Mouse (Mus musculus) limb, embryonic 12.5 days (tissue): ENCODE measurements at regions not wholly inside any gene's neighbourhood (a gene's known extent, or its start where the extent isn't known, plus 50 kb on each side); places are given as distances from the start of the nearest gene placed in this dataset.
"Not testable (repeated sequence)": the region's sequence is repeated elsewhere in the genome, so short reads cannot be mapped to it uniquely, and the experiment has no call there.

Experiments
- ATAC-seq: fragments of 200-750 bp; cut with Nextera tagmentation; 2 replicates; pipeline ENCODE4 v1.8.0; 2017; ENCODE audit warnings: low read depth, moderate TSS enrichment; ENCODE audit not compliant: insufficient number of reproducible peaks, insufficient read depth, low FRiP score, low TSS enrichment
- H3K27ac ChIP-seq: fragments of 300-500 bp; sonication (generic); 2 replicates; pipeline ENCODE4 v1.5.1; 2016; ENCODE audit warnings: mild to moderate bottlenecking, moderate library complexity
- H3K27me3 ChIP-seq: fragments of 300-500 bp; sonication (generic); 2 replicates; pipeline ENCODE4 v1.6.1; 2016; ENCODE audit warnings: mild to moderate bottlenecking, moderate library complexity
- H3K36me3 ChIP-seq: fragments of 300-500 bp; sonication (generic); 2 replicates; pipeline ENCODE4 v1.6.1; 2016; ENCODE audit warnings: mild to moderate bottlenecking, moderate library complexity
- H3K4me1 ChIP-seq: fragments of 300-500 bp; sonication (generic); replicated peaks from 2 replicates; pipeline ENCODE4 v1.6.1; 2016
- H3K4me2 ChIP-seq: fragments of 300-500 bp; sonication (generic); 2 replicates; pipeline ENCODE4 v1.6.1; 2016; ENCODE audit warnings: mild to moderate bottlenecking, moderate library complexity
- H3K4me3 ChIP-seq: fragments of 300-500 bp; sonication (generic); replicated peaks from 2 replicates; pipeline ENCODE4 v1.5.1; 2016; ENCODE audit warnings: mild to moderate bottlenecking
- H3K9ac ChIP-seq: fragments of 300-500 bp; sonication (generic); replicated peaks from 2 replicates; pipeline ENCODE4 v1.6.1; 2016; ENCODE audit warnings: mild to moderate bottlenecking, moderate library complexity
- H3K9me3 ChIP-seq: fragments of 300-500 bp; sonication (generic); 2 replicates; pipeline ENCODE4 v1.6.1; 2016; ENCODE audit warnings: mild to moderate bottlenecking, moderate library complexity
- WGBS: fragments of 180-500 bp; shearing (Covaris S2); methylation state at CpG from one replicate; pipeline ENCODE4 v1.1.7; 2016; 5-methylcytosine and 5-hydroxymethylcytosine counted together

DNA sequence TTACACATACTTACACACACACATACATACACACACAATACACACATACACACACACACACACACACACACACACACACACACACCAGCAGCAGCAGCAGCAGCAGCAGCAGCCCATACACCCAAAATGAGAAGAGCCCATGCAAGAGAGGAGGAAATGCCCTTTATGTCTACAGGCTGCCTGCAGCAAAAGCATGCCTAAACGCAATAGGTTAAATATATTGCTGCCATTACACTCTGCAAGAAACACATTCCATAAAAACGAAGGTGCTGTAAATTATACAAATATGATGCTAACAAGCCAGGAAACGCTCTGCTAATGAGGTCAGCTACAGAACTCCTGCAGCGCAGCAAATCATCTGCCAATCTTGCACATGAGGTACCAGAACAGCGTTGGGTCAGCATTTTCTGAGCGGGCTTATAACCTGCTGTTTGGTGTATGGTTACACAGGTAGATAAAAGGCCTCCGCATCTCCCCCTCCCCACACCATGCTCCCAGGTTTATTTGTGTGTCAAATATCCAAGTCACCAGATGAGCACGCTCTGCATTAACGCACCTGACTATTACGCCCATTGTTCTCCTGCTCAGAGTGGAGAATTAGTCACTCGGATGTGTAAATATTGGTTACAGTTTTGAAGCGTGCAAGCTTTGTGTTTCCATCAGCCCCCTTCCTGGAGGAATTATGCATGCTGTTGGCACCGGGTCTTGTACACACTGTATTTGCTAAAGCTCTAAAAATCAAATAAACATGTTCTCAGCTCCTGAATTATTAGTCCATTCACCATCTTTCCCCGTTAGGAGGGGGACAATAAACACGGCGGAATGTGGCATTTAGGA lies 214.0 kb upstream of the Zfp703 start:
- Histone ChIP-seq H3K4me2 (peak overlapping the region; percentile 26), H3K4me1 (peaks cover 37% of the 10 kb centered on the region), H3K27ac (no peak overlapping the region), H3K4me3 (no peak overlapping the region), H3K9ac (no peak overlapping the region), H3K9me3 (peaks cover 5% of the 10 kb centered on the region; the same call in 1 of the 2 replicates), H3K27me3 (peaks cover 16% of the 10 kb centered on the region; the same call in 1 of the 2 replicates), H3K36me3 (no peaks in the 10 kb centered on the region)
- 0 out of 2 replicates have a peak, but pooled peaks have one; percentile 43 for ATAC-seq
- WGBS: 19% methylated on average over 16 of the region's 16 CpGs

DNA sequence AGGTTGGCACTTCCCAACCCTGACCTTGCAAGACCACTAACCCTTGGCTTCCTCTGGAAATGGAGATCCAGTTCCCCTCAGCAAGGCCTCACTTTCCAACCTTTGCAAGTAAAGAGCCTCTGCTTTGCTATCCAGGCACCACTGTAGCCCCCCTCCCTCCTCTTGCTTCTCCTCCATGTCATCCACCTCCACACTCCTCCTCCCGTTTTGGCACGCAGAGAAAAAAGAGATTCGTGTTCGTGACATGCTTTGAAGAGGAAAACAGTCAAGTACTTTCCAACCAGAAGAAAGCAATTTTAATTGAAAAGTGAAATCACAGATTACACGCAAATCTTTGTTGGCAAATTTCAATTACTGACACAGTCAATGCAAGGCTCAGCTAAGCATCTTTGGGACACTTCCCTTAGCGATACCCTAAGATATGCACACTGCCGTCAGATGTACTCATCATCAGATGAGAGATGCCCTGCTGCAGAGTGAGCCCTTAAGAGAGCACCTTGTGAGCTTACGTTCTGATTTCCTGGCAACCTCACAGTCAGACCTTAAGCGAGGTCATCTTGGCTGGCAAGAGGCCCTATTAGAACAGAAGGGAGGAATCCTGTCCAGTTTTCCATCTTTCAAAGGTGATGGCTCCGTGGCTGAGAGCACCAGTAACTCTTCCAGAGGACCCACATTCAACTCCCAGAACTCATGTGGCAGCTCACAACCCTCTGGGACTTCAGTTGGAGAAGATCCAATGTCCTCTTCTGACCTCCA lies 208.5 kb upstream of the Zfp703 start:
- peaks cover 62% of the 10 kb centered on the region for H3K27me3 ChIP-seq
- ATAC-seq: no peak

DNA sequence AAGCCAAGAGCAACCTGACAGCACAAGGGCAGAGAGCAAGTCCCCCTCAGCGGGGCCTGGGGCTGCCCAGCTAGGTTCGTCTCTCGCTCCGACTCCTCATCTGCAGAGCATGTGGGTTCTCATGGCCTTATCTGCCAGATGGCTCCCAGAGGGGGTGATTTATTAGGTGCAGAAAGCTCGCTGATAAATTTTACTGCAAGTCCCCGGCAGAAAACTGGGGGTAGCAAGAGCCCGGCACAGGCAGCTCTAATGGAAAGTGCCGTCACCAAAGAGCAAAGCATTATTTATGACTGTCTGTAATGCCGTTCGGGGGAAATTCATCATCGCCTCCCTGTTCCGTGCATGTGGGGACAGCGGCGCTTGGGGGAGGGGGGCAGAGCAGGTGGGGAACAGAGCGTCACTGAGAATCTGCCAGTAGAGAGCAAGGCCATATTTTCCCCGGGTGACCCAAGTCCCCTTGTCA lies 206.7 kb upstream of the Zfp703 start:
- WGBS: 1% methylated on average over 16 of the region's 16 CpGs
- peaks cover 32% of the 10 kb centered on the region for H3K4me1 ChIP-seq
- H3K27me3 ChIP-seq: peaks cover 68% of the 10 kb centered on the region
- peak overlapping the region; percentile 26 for H3K4me3 ChIP-seq
- peak overlapping the region; percentile 58 for H3K4me2 ChIP-seq
- H3K9me3 ChIP-seq: no peaks in the 10 kb centered on the region
- no peak overlapping the region for H3K27ac ChIP-seq
- H3K9ac ChIP-seq: no peak overlapping the region; the same call in 1 of the 2 replicates
- ATAC-seq: peak; percentile 54; the same call in 1 of the 2 replicates
- H3K36me3 ChIP-seq: no peaks in the 10 kb centered on the region

More for the DNA sequence above, 208.5 kb upstream of the Zfp703 start:
- Histone ChIP-seq H3K9ac (no peak overlapping the region), H3K36me3 (no peaks in the 10 kb centered on the region), H3K27ac (no peak overlapping the region), H3K4me3 (no peak overlapping the region), H3K9me3 (no peaks in the 10 kb centered on the region), H3K4me1 (peaks cover 38% of the 10 kb centered on the region), H3K4me2 (no peak overlapping the region)
- 85% methylated on average over 10 of the region's 10 CpGs for WGBS

DNA sequence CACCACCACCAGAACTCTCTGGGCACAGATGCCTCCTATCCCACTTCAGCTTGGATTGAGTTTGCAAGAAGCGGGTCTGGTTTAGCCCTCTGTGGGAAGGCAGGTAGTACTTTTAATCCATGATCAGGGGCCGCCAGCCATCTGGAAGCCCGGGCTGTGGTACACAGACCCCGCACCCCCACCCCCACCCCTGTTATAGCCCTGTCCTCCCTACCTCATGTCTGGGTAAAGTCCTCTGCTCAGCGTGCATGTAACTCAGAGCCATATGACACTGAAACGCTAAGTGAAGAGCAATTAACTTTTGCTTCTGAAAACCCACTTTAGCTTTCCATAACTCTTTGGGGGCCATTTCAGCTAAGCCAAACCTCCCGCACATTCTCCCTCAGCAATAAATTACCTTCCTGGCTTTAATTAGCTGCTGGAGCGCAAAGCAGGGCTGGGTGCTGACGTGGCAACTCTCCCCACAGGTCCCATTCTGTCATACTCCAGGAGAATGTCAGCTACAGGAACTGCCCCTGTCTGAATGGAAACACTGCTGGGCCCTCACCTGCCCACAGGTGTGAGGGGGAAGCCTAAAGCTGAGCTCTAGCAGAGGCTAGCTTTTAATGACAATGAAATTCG lies 198.1 kb upstream of the Zfp703 start:
- Histone ChIP-seq H3K36me3 (no peaks in the 10 kb centered on the region), H3K4me3 (no peak overlapping the region), H3K9ac (no peak overlapping the region), H3K4me2 (peak overlapping the region; percentile 13), H3K9me3 (no peaks in the 10 kb centered on the region), H3K27ac (peak overlapping the region; percentile 14; the same call in 1 of the 2 replicates), H3K27me3 (peaks cover 67% of the 10 kb centered on the region), H3K4me1 (peaks cover 24% of the 10 kb centered on the region)
- 12% methylated on average over 10 of the region's 10 CpGs for WGBS
- peak; percentile 86 for ATAC-seq

DNA sequence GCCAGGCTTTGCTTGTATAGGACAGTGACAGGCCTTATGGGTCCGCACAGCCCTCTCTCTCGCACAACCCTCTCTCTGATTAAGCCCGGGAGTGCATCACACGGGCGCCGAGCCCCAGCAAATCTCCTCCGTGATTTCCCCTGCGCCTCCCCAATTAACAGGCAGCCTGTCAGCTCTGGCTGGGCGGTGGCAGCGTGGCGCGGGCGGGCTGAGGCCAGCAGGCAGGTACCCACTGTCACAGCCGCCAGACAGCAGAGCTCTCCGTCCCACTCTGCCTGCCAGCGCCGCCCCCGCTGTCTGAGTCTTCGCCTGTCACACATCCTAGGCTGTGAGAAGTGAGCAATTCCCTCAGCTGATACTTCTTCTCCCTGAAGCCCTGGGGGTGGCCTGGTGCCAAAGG lies 196.6 kb upstream of the Zfp703 start:
- Histone ChIP-seq H3K27ac (no peak overlapping the region), H3K4me1 (peaks cover 27% of the 10 kb centered on the region), H3K9ac (0 out of 2 replicates have a peak overlapping the region, but pooled peaks have one; percentile 28), H3K4me3 (0 out of 2 replicates have a peak overlapping the region, but pooled peaks have one; percentile 20), H3K27me3 (peaks cover 62% of the 10 kb centered on the region), H3K36me3 (no peaks in the 10 kb centered on the region), H3K4me2 (peak overlapping the region; percentile 40), H3K9me3 (no peaks in the 10 kb centered on the region)
- ATAC-seq: no peak
- WGBS: 17% methylated on average over 19 of the region's 19 CpGs

DNA sequence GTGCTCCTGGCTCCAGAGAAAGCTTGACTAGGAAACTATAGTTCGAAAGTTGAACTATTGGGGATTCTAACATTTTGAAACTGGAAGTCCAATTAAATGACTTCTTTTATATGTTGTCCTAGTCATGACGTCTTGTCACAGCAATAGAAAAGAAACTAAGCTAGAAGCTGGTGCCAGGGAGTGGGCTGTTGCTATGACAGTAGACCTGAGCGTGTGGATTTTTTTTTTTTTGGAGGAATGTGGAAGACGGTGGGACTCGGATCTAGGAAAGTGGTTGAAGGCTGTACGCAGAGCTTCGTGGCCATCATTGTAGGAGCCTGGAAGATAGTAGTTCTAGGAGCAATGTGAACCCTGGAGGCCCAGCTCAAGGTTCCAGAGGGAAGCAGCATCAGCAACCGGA lies 194.2 kb upstream of the Zfp703 start:
- ATAC-seq, H3K27ac ChIP-seq, H3K4me2 ChIP-seq, H3K9me3 ChIP-seq, H3K9ac ChIP-seq, H3K36me3 ChIP-seq, H3K4me3 ChIP-seq: not testable (repeated sequence)
- H3K4me1 ChIP-seq: peaks cover 27% of the 10 kb centered on the region
- H3K27me3 ChIP-seq: peaks cover 42% of the 10 kb centered on the region
- 90% methylated on average over 8 of the region's 8 CpGs for WGBS

DNA sequence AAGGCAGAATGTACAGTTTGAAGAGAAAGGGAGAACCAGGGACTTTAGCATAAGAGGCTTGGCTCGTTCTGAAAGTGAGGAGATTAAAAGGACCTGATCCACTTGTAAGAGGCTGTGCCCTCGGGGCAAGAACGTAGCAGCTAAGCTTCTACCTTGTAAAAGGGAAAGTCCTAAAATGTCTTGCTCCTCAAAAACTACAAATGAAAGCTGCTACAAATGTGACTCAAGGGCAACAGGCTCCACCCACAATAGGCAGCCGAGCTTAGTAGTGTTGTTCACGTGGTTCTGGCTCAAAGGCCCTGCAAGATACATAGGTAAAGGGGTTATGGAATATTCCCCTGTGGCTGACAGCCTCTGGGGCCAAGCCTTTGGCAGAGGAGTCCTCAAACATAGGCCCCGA lies 192.7 kb upstream of the Zfp703 start:
- Histone ChIP-seq H3K9ac (no peak overlapping the region), H3K36me3 (no peaks in the 10 kb centered on the region), H3K27me3 (peaks cover 32% of the 10 kb centered on the region), H3K4me1 (peaks cover 15% of the 10 kb centered on the region), H3K4me2 (no peak overlapping the region), H3K27ac (no peak overlapping the region), H3K4me3 (no peak overlapping the region), H3K9me3 (no peaks in the 10 kb centered on the region)
- ATAC-seq: no peak
- WGBS: 53% methylated on average over 6 of the region's 6 CpGs

DNA sequence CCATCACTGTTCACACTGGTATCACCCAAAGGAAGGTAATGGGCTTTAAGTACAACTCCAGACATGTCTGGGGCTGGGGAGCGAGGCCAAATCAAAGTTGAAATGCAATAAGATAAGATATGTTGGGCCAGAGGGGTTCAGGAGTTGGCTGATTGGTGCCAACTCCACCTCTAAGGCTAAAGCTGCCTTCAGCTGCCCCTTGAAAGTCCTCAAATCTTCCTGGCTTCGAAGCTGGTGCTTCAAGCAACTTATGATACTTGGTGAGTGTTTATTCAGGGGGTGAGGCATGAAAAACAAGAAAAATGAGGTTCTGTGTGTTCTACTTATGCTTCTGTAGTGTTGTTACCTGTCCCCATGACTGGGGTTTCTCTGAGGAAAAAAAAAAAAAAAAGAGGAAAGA lies 185.3 kb upstream of the Zfp703 start:
- no peak for ATAC-seq
- Histone ChIP-seq H3K27ac (no peak overlapping the region), H3K9me3 (peaks cover under 1% of the 10 kb centered on the region; the same call in 1 of the 2 replicates), H3K36me3 (no peaks in the 10 kb centered on the region), H3K4me2 (no peak overlapping the region), H3K27me3 (peaks cover 14% of the 10 kb centered on the region), H3K4me3 (no peak overlapping the region), H3K9ac (no peak overlapping the region), H3K4me1 (0 out of 2 replicates have a peak, but pooled peaks cover 12% of the 10 kb centered on the region)
- WGBS: 75% methylated on average over 2 of the region's 2 CpGs

DNA sequence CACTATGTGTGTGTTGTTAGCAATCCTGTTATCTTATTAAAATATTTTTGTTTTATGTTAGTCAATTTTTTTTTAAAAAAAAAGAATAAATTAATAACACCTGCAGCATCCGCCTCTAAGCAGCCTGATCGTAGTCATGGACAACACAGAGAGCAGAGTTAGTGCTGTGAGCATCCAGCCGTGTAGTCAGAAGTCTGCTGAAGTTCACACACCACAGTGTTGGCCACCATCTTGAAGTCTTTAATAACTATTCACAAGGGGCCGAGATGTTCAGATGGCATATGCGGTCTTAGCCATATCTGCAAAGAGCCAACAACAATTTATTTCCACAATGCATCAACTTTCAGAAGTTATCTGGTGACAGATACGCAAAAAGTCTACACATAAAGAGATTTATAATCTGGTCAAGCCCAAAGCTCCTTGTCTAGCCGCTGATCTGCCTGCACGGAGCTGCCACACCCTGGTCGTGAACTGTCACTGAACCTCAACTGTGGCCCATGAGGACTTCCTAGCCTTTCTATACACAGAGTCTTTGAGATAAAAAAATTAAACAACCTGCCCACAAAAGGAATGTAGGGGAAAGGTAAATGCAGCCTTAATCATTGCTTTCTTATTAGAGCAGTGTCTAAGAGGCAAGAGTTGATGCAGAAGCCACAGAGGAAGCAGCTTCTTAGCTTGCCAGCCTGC lies 183.4 kb upstream of the Zfp703 start:
- Histone ChIP-seq H3K4me3 (no peak overlapping the region), H3K9me3 (peaks cover 4% of the 10 kb centered on the region; the same call in 1 of the 2 replicates), H3K36me3 (no peaks in the 10 kb centered on the region), H3K4me2 (no peak overlapping the region), H3K27me3 (peaks cover 15% of the 10 kb centered on the region), H3K9ac (no peak overlapping the region), H3K27ac (no peak overlapping the region), H3K4me1 (0 out of 2 replicates have a peak, but pooled peaks cover 12% of the 10 kb centered on the region)
- no peak for ATAC-seq
- WGBS: 87% methylated on average over 9 of the region's 9 CpGs

DNA sequence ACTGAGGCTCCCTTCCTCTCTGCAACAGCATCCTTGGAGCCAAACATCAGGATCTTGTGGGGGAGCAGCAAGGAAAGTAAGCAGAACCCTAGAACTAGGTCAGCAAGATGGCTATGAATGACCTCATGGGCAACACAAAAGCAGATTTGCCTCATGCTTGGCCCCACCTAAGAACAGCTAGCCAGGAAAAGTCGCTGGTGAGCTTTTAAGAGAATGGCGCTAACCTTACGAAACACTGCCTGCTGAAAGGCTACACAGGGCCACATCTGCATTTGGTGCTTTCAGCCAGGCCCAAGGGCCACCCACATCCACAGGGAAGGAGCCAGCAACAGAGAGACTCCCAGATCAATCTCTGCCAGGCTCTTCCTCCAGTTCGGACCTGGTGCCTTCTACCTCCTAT lies 182.7 kb upstream of the Zfp703 start:
- Histone ChIP-seq H3K4me1 (0 out of 2 replicates have a peak, but pooled peaks cover 12% of the 10 kb centered on the region), H3K9ac (no peak overlapping the region), H3K4me2 (no peak overlapping the region), H3K27ac (no peak overlapping the region), H3K27me3 (peaks cover 22% of the 10 kb centered on the region), H3K4me3 (no peak overlapping the region), H3K36me3 (no peaks in the 10 kb centered on the region), H3K9me3 (peaks cover 4% of the 10 kb centered on the region; the same call in 1 of the 2 replicates)
- 76% methylated on average over 4 of the region's 4 CpGs for WGBS
- ATAC-seq: no peak
